Mouse (Mus musculus) gastrocnemius, postnatal 25 days (tissue): ENCODE results near the gene Itpa. TPM values are rescaled to one million over a fixed set of nuclear protein-coding genes. Genes with fewer than 3 reads are reported as not detected.

Source experiments
- DNase-seq: peaks from one replicate; pipeline ENCODE4 v3.0.0; 2022
- total RNA-seq, 2 experiments: library from RNA; stranded (reverse); gene quantifications; 1 replicate in 1 of 2; 2 replicates in 1 of 2; pipeline ENCODE4 v1.2.3; 2021

Itpa gene
- total RNA-seq, 2 experiments from 2014 or later: 11.9 to 13.3 TPM

GRCm38 (mm10) chr2:130727752-130728151 is 60.3 kb downstream of the Itpa start:
- DNase-seq: no peak

- no peak for DNase-seq
These were observed 61.6 kb downstream of the Itpa start for GRCm38 (mm10) chr2:130728906-130729585.

DNA sequence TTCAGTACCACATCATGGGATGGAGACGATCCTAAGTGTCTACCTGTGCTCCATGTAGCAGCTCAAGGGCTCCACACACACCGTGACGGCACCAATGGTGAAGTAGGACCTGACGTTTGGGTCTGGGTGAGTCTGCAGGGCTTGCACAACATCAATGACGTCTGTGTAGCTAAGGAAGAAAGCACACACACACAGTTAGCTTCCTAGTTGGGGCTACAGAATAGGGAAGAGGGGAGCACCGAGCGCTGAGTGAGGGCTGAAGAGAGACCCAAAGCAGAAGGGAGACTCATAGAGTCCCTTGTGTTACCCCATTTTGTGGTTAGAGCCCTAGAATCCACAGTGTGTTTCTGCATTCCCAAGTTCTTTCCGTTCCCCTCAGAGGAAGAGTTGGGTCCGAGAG is 63.3 kb downstream of the Itpa start:
- DNase-seq: no peak

Other genes with a start within 250 kb of the Itpa start
- gene Vps16, start 243.3 kb upstream of the Itpa start, total RNA-seq: 10 to 100 TPM; 16.2 to 16.8 TPM
- 1 to 10 TPM; 3.8 to 4.5 TPM for gene Pced1a, start 242.9 kb upstream of the Itpa start, total RNA-seq
- 10 to 100 TPM; 17.3 to 21.4 TPM for gene Ptpra, start 217.3 kb upstream of the Itpa start, total RNA-seq
- 10 to 100 TPM; 44.9 to 45.0 TPM for gene Mrps26, start 103.9 kb upstream of the Itpa start, total RNA-seq
- gene Oxt, start 91.4 kb upstream of the Itpa start, total RNA-seq: not detected
- gene Avp, start 85.1 kb upstream of the Itpa start, total RNA-seq: not detected
- 1 to 10 TPM; 5.0 to 6.4 TPM for gene Fastkd5, start 37.6 kb upstream of the Itpa start, total RNA-seq
- gene Ubox5, start 37.6 kb upstream of the Itpa start, total RNA-seq: 1 to 10 TPM; 3.3 to 3.8 TPM
- gene Lzts3, start 24.8 kb upstream of the Itpa start, total RNA-seq: 1 to 10 TPM; 2.1 to 2.4 TPM
- gene Ddrgk1, start 3.0 kb upstream of the Itpa start, total RNA-seq: 100 to 1,000 TPM in 1 of 2 experiments, 10 to 100 TPM in 1; 84.6 to 103 TPM
- gene Slc4a11, start 29.9 kb downstream of the Itpa start, total RNA-seq: under 1 TPM in 1 of 2 experiments, not detected in 1; 0.35 TPM
- gene 4930402H24Rik, start 238.8 kb downstream of the Itpa start, total RNA-seq: 1 to 10 TPM; 5.1 to 7.6 TPM
- 10 to 100 TPM; 12.8 to 13.1 TPM for gene Atrn, start 238.9 kb downstream of the Itpa start, total RNA-seq